Mouse (Mus musculus) brain, embryonic 14.5 days (tissue): ENCODE data around the gene Gm21292. TPM values are rescaled to one million over a fixed set of nuclear protein-coding genes. Genes with fewer than 3 reads are reported as not detected.
"Not testable (repeated sequence)": the region's sequence is repeated elsewhere in the genome, so short reads cannot be mapped to it uniquely, and the experiment has no call there.

Experiments
- DNase-seq: peaks from one replicate; pipeline ENCODE4 v3.0.0-alpha.2; 2011; ENCODE audit warnings: low read depth
- polyA plus RNA-seq: library from polyadenylated mRNA; depleted of rRNA; stranded (reverse); fragments of >200 nt; gene quantifications from 2 replicates; pipeline ENCODE4 v1.2.3, GENCODE M21; 2012; rRNA removed

The Gm21292 gene
- not detected in 2 replicates for polyA plus RNA-seq

DNA sequence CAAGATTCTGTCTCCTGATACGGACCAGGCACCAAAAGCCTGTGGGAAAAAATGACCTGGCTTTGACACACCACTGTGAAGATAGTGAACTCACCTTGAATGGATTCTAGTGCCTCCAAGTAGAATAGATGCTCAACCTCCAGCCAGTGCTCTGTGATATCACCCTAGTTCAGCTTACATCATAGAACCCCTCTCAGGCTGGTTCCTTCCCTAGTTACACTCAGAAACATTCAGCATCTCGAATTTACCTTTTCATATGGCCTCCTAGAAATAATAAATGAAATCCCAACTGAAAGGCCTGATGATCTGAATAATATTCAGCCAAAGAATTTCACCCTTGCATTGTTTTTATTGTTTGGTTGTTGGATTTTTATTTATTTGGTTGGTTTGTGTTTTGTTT is at the start of gene Gm21292:
Gene Gm21292 (minus strand): TSS at position 101 of the 400 bp plus-strand sequence.
- not testable (repeated sequence) for DNase-seq

Other genes with a start within 250 kb of the Gm21292 start
- not detected in 2 replicates for gene Gm21721, start 68.3 kb upstream of the Gm21292 start, polyA plus RNA-seq
- gene Gm21812, start 213.3 kb upstream of the Gm21292 start, polyA plus RNA-seq, result not detected in 2 replicates